Mouse (Mus musculus): ENCODE data around the gene Smim4.

The Smim4 gene

DNA sequence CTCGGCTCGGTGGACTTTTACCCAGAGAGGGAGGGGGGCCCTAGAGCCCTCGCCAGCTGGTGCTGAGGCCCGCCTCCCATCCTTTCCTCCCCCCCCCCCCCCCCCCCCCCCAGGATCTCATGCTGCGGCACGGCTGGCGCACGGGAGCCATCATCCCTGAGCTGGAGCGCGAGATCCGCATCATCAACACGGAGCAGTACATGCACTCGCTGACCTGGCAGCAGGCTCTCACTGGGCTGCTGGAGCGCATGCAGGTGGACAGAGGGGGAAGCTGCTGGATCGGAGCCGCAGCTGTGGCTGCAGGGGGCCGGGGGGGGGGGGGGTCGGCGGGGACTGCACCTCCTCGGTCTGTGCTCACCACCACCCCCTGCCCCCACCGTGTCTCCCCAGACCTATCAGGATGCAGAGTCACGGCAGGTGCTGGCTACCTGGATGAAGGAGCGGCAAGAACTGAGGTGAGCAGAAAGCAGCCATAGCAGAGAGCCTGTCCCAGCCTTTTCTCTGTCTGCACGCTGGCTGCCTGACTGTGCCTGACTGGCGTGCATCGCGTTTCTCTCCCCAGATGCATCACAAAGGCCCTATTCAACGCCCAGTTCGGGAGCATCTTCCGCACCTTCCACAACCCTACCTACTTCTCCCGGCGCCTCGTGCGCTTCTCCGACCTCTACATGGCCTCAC lies 9.6 kb upstream of the Smim4 start:
- no peak for DNase-seq

- no peak for DNase-seq
Measured at GRCm38 (mm10) chr14:31137791-31138190, 9.0 kb upstream of the Smim4 start.

- no peak for DNase-seq
Measured at GRCm38 (mm10) chr14:31137281-31137595, 8.5 kb upstream of the Smim4 start.

- no peak for DNase-seq
Measured at GRCm38 (mm10) chr14:31136411-31137280, 7.9 kb upstream of the Smim4 start.

DNA sequence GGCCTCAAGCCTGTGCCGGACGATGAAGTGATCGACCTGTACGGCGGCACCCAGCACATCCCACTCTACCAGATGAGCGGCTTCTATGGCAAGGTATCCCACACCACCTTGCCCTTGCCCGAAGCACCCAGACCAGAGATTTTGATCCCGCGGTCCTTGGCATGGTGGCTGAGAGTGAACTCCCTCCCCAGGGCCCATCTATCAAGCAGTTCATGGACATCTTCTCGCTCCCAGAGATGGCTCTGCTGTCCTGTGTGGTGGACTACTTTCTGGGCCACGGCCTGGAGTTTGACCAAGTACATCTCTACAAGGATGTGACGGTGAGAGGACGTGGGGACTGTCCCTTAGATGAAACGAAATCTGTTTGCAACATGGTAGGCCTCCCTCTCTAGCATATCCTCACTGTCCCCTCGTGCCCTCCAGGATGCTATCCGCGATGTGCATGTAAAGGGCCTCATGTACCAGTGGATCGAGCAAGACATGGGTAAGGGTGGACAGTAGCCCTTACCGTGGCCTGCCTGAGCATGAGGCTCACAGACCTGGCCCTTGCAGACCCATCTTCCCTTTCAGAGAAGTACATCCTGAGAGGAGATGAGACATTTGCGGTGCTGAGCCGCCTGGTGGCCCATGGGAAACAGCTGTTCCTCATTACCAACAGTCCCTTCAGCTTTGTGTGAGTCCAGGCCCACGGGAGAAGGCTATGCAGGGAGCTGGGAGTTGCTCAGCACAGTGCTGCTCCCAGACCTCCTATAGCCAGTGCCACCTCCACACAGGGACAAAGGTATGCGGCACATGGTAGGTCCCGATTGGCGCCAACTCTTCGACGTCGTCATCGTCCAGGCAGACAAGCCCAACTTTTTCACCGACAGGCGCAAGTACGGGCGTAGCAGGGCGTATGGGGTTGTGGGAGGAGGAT lies 7.0 kb upstream of the Smim4 start:
- no peak for DNase-seq

- DNase-seq = no peak
Measured at GRCm38 (mm10) chr14:31134015-31135000, 5.6 kb upstream of the Smim4 start.

GRCm38 (mm10) chr14:31133023-31133665 lies 4.4 kb upstream of the Smim4 start:
- DNase-seq = no peak

- DNase-seq = no peak
Measured at GRCm38 (mm10) chr14:31132491-31132975, 3.8 kb upstream of the Smim4 start.

GRCm38 (mm10) chr14:31132031-31132430 lies 3.3 kb upstream of the Smim4 start:
- no peak for DNase-seq

DNA sequence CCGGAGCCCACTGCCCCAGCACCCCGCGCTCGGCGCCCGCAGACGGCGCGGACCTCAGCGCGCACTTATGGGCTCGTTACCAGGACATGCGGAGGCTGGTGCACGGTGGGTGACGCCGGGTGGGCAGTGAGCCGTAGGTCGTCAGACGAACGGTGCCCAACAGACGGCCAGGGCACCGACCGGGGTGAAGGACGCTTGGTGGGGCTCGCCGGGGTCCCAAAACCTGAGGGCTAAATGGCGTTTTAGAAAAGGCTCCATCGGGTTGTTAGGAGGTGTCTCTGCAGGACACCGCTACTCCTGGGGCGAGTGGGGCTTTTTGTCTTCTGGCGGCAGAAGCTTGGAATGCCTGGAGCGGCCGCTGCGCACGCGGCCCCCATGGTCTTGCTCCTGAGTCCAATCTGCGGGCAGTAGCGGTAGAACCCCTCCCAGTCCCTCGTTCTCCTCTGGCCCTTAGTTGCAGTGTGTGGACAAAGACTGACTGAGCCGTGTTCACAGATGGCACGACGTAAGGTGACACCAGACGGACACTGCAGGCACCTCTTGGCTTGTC lies 2.6 kb upstream of the Smim4 start:
- DNase-seq = no peak

DNA sequence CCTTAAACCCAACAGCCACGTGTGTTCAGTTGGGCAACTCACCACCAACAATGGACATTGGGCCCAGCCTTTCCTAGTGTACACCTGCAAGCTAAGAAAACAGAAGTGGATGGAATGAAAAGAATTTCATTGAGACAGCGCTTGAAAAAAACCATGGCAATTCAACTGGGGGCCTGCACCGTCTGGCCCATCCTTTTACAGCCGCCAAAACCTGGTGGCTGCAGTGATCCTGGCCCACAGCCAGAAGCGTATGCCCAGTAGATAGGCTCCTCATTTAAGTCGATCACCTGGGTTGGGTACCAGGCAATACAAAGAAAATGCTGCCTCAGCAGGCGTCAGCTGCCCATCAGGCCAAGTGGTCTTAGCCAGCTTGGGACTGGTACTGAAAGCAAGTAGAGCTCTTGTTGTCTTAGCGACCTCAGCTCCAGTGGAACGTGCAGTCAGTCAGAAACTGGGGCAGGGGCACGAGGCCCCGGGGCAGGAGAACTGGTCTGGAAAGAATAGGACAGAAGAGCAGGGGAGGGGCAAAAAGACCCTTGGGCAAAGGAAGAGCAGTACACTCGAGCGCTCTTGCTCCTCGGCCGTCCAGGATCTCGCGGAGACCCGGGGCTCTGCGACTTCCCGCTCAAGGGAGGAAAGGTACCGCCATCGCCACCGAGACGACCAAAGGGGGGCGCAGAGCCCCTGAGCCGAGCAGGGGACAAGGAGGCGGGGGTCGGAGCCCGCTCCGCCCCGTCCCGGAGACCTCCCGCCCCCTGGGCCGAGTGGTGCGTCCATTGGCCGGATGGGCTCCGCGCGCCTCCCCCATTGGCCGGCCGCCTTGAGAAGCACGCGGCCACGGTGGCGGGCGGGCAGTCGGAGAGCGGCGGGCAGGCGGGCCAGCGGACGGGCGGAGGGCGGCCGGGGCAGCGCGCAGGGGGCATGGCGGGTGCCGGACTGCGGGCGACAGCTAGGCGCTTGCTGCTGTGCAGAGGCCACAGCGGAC lies 1.8 kb upstream of the Smim4 start, which contains the start of gene Nt5dc2:
Nt5dc2 (plus strand) TSS at position 818 of the 985 bp plus-strand sequence.
- peak; percentile 77 for DNase-seq

GRCm38 (mm10) chr14:31129326-31130235 lies 825 bp upstream of the Smim4 start:
- no peak for DNase-seq

GRCm38 (mm10) chr14:31128101-31128825 lies 493 bp downstream of the Smim4 start:
- DNase-seq = no peak

DNA sequence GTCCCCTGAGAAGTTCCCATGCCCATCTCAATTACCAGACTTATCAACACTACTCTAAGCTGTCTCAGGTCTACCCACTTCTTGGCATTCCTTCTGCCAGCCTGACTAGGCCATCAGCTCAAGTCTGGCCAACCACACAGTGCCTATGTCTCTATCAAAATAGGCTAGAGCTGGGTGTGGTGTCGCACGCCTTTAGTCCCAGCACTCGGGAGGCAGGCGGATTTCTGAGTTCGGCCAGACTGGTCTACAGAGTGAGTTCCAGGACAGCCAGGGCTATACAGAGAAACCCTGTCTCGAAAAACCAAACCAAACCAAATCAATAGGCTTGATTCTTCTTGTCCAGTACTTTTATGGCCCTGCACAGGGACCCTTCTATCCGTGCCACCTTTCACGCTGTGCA lies 1.9 kb downstream of the Smim4 start:
- no peak for DNase-seq

GRCm38 (mm10) chr14:31125106-31126075 lies 3.4 kb downstream of the Smim4 start:
- DNase-seq = no peak

GRCm38 (mm10) chr14:31115522-31115921 lies 13.2 kb downstream of the Smim4 start:
- no peak for DNase-seq

GRCm38 (mm10) chr14:31114011-31114410 lies 14.7 kb downstream of the Smim4 start:
- DNase-seq = no peak

All from layer of hippocampus, adult 9-11 months (tissue).